Mouse (Mus musculus) forebrain, embryonic 13.5 days (tissue): ENCODE data around the gene Dpp6. TPM values are rescaled to one million over a fixed set of nuclear protein-coding genes. Genes with fewer than 3 reads are reported as not detected.
A peak's percentile ranks its signal among the peaks of the same experiment; 100 is the strongest.

Experiments
- ATAC-seq: fragments of 200-750 bp; cut with Nextera tagmentation; 2 replicates; pipeline ENCODE4 v1.8.0; 2017
- H3K27ac ChIP-seq: fragments of 300-500 bp; sonication (generic); 2 replicates; pipeline ENCODE4 v1.5.1; 2015; ENCODE audit warnings: inconsistent platforms, mild to moderate bottlenecking, moderate library complexity
- H3K27me3 ChIP-seq: fragments of 300-500 bp; sonication (generic); 2 replicates; pipeline ENCODE4 v1.6.1; 2015; ENCODE audit warnings: mild to moderate bottlenecking, inconsistent platforms
- H3K36me3 ChIP-seq: fragments of 300-500 bp; sonication (generic); 2 replicates; pipeline ENCODE4 v1.6.1; 2015; ENCODE audit warnings: mild to moderate bottlenecking, inconsistent platforms; ENCODE audit not compliant: poor library complexity, severe bottlenecking
- H3K4me1 ChIP-seq: fragments of 300-500 bp; sonication (generic); 2 replicates; pipeline ENCODE4 v1.6.1; 2015; ENCODE audit warnings: inconsistent platforms
- H3K4me2 ChIP-seq: fragments of 300-500 bp; sonication (generic); 2 replicates; pipeline ENCODE4 v1.6.1; 2015; ENCODE audit warnings: inconsistent platforms, mild to moderate bottlenecking, moderate library complexity
- H3K4me3 ChIP-seq: fragments of 300-500 bp; sonication (generic); 2 replicates; pipeline ENCODE4 v1.5.1; 2015; ENCODE audit warnings: mild to moderate bottlenecking, inconsistent platforms
- H3K9ac ChIP-seq: fragments of 300-500 bp; sonication (generic); 2 replicates; pipeline ENCODE4 v1.6.1; 2015; ENCODE audit warnings: mild to moderate bottlenecking, inconsistent platforms
- H3K9me3 ChIP-seq: fragments of 300-500 bp; sonication (generic); replicated peaks from 2 replicates; pipeline ENCODE4 v1.6.1; 2016; ENCODE audit warnings: inconsistent platforms
- WGBS: fragments of 180-500 bp; shearing (Covaris S2); methylation state at CpG from one replicate; pipeline ENCODE4 v1.1.7; 2015; 5-methylcytosine and 5-hydroxymethylcytosine counted together
- polyA plus RNA-seq: library from polyadenylated mRNA; unstranded; fragments of >200 nt; fragmentation: Nextera tagmentation; extraction: Ambion mirVana; gene quantifications from 2 replicates; pipeline ENCODE4 v1.2.1, GENCODE M21; 2015

Dpp6 gene
- polyA plus RNA-seq, 1 experiment from 2014 or later, result 16.5 TPM

DNA sequence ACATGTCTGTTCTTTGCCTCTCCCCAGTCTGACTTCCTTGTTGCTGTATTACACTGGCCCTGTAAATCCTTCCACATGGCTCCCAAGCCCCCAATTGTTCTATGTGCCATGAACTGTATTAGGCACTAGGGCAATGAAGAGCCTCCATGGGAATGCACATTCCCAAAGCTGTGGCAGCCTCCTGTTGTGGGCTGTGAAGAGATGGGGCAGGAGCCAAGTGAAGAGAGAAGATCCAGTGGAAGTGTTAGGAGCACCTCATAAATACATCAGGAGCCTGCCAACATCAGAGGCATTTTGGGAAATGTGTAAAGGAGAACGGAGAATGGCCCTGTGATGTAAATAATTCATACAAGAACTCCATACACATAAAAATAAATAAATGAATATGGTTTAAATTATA is 824.9 kb downstream of the Dpp6 start:
- Histone ChIP-seq H3K27me3 (no peaks in the 10 kb centered on the region), H3K4me2 (no peak overlapping the region), H3K4me1 (no peaks in the 10 kb centered on the region), H3K27ac (no peak overlapping the region), H3K9me3 (no peaks in the 10 kb centered on the region), H3K36me3 (no peaks in the 10 kb centered on the region), H3K9ac (no peak overlapping the region), H3K4me3 (no peak overlapping the region)
- no peak for ATAC-seq
- WGBS, result 97% methylated on average over 1 of the region's 1 CpGs

DNA sequence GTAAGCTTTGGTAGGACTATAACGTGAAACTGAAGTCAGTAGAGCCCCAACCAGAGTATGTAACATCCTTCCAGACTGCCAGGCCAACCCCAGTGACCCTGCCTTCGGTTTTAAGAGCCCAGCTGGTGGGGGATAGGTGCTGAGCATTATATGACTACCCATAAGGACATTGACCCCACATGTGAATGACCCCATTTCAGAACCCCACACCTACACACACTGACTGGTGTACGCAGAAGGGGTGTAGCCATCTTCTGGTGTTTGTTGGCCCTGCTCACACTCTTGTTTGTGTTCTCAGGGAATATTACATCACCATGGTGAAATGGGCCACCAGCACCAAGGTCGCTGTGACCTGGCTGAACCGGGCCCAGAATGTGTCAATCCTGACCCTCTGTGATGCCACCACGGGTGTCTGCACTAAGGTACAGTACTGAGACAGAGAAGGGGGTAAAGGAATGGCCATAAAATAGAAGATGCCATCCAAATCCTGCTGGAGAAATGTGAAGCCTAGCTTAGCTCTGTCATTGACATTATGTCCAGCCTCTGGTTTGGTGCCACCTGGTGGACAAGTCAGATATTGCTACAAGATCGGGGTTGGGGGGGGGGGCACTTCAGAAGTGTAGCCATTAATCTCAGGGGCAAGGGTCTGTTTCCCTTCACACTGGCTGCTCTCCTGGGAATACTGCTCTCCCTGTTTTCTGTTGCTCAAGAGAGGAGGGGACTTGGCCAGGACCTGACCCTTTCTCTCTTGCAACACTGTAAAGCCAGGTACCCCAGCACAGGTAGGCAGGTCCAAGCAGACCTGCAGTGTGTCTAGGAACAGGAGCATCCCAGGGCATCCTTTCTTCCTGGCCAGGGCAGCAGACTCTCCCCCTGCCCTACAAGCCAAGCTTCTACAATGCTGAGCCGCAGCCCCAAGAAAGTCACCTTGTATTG is 835.1 kb downstream of the Dpp6 start:
- no peak overlapping the region for H3K4me2 ChIP-seq
- no peak overlapping the region for H3K9ac ChIP-seq
- no peaks in the 10 kb centered on the region for H3K9me3 ChIP-seq
- 59% methylated on average over 8 of the region's 8 CpGs for WGBS
- no peak overlapping the region for H3K27ac ChIP-seq
- no peaks in the 10 kb centered on the region for H3K4me1 ChIP-seq
- peak; percentile 53; the same call in 1 of the 2 replicates for ATAC-seq
- H3K36me3 ChIP-seq, result no peaks in the 10 kb centered on the region
- H3K27me3 ChIP-seq, result no peaks in the 10 kb centered on the region
- H3K4me3 ChIP-seq, result no peak overlapping the region

DNA sequence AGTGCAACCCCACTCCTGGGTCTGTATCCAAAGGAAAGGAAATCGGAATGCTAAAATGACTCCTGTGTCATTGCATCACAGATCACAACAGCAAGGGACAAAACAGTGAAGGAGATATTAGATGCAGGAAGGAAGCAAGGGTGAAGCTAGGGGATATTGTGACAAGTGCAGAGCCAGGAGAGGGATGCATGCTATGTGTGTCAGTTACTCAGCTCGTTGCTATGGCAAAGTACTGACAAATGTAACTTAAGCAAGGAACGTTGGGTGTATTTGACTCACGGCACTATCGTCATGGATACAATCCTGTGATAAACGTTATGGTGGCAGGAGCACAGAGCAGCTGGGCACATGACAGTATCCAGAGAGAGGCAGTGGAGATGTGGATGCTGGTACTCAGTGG is 839.1 kb downstream of the Dpp6 start:
- Histone ChIP-seq H3K27ac (no peak overlapping the region), H3K27me3 (no peaks in the 10 kb centered on the region), H3K4me2 (no peak overlapping the region), H3K36me3 (no peaks in the 10 kb centered on the region), H3K9me3 (no peaks in the 10 kb centered on the region), H3K9ac (no peak overlapping the region), H3K4me3 (no peak overlapping the region), H3K4me1 (no peaks in the 10 kb centered on the region)
- ATAC-seq, result no peak; the same call in 1 of the 2 replicates
- 72% methylated on average over 6 of the region's 6 CpGs for WGBS

- 76% methylated on average over 4 of the region's 4 CpGs for WGBS
Measured at GRCm38 (mm10) chr5:27657672-27658071, 840.7 kb downstream of the Dpp6 start.

GRCm38 (mm10) chr5:27658165-27658564 is 841.2 kb downstream of the Dpp6 start:
- no peaks in the 10 kb centered on the region for H3K36me3 ChIP-seq
- no peaks in the 10 kb centered on the region for H3K4me1 ChIP-seq
- no peak overlapping the region for H3K4me3 ChIP-seq
- no peak overlapping the region for H3K4me2 ChIP-seq
- no peaks in the 10 kb centered on the region for H3K9me3 ChIP-seq
- no peaks in the 10 kb centered on the region for H3K27me3 ChIP-seq
- no peak overlapping the region for H3K9ac ChIP-seq
- ATAC-seq, result no peak
- no peak overlapping the region for H3K27ac ChIP-seq
- WGBS, result 90% methylated on average over 5 of the region's 5 CpGs

More at GRCm38 (mm10) chr5:27657672-27658071, 840.7 kb downstream of the Dpp6 start:
- no peak overlapping the region for H3K4me3 ChIP-seq
- ATAC-seq, result no peak
- H3K4me1 ChIP-seq, result no peaks in the 10 kb centered on the region
- H3K27ac ChIP-seq, result no peak overlapping the region
- H3K27me3 ChIP-seq, result no peaks in the 10 kb centered on the region
- H3K9me3 ChIP-seq, result no peaks in the 10 kb centered on the region
- no peak overlapping the region for H3K9ac ChIP-seq
- no peaks in the 10 kb centered on the region for H3K36me3 ChIP-seq
- no peak overlapping the region for H3K4me2 ChIP-seq

GRCm38 (mm10) chr5:27658569-27658968 is 841.6 kb downstream of the Dpp6 start:
- no peak overlapping the region for H3K9ac ChIP-seq
- H3K4me1 ChIP-seq, result no peaks in the 10 kb centered on the region
- no peak for ATAC-seq
- H3K36me3 ChIP-seq, result no peaks in the 10 kb centered on the region
- H3K27ac ChIP-seq, result no peak overlapping the region
- H3K27me3 ChIP-seq, result no peaks in the 10 kb centered on the region
- H3K4me3 ChIP-seq, result no peak overlapping the region
- H3K9me3 ChIP-seq, result no peaks in the 10 kb centered on the region
- no peak overlapping the region for H3K4me2 ChIP-seq

DNA sequence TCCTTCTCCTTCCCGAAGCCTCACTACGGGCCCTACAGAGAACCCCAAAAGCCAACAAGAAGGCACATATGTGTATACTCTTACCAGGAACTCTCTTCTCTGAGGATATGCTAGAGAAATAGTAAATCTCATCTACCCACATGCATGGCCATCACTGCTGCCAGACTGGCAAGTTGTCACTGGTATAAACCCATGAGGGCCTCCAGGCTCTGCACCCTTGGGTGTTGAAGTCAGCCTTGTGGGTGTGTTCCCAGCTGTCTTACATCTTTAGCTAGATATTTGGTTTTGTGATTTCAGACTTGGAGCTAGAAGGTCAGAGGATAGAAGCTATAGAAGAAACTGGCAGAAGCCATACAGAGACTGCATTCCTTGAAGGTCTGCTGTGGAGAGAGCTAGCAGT is 842.0 kb downstream of the Dpp6 start:
- Histone ChIP-seq H3K9me3 (no peaks in the 10 kb centered on the region), H3K9ac (no peak overlapping the region), H3K27ac (no peak overlapping the region), H3K4me1 (no peaks in the 10 kb centered on the region), H3K36me3 (no peaks in the 10 kb centered on the region), H3K27me3 (no peaks in the 10 kb centered on the region), H3K4me3 (no peak overlapping the region), H3K4me2 (no peak overlapping the region)
- 79% methylated on average over 2 of the region's 2 CpGs for WGBS
- no peak for ATAC-seq

DNA sequence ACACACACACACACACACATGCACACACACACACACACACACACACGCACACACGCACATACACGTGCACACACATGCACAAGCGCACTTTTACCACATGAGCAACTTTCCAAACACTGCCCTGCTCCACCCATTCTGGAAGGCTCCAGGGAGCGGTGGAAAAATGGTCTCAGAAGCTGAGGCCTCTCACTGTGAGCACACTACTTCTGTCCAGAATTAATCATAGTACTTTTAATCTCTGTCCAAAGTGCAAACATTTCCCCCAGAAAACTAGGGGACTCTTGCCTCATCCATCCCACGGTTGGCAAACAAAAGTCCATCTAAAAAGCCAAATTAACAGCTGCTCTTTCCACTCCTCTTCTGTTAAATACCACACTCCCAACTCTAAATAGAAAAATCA is 842.8 kb downstream of the Dpp6 start:
- Histone ChIP-seq H3K9ac (no peak overlapping the region), H3K36me3 (no peaks in the 10 kb centered on the region), H3K4me3 (no peak overlapping the region), H3K4me2 (no peak overlapping the region), H3K27ac (no peak overlapping the region), H3K27me3 (no peaks in the 10 kb centered on the region), H3K9me3 (no peaks in the 10 kb centered on the region), H3K4me1 (no peaks in the 10 kb centered on the region)
- 95% methylated on average over 6 of the region's 6 CpGs for WGBS
- ATAC-seq, result no peak

- no peak overlapping the region for H3K4me3 ChIP-seq
- H3K4me1 ChIP-seq, result no peaks in the 10 kb centered on the region
- H3K27me3 ChIP-seq, result no peaks in the 10 kb centered on the region
- H3K9ac ChIP-seq, result no peak overlapping the region
- H3K36me3 ChIP-seq, result peaks cover 4% of the 10 kb centered on the region; the same call in 1 of the 2 replicates
- ATAC-seq, result no peak
- WGBS, result 94% methylated on average over 4 of the region's 4 CpGs
- H3K9me3 ChIP-seq, result no peaks in the 10 kb centered on the region
- no peak overlapping the region for H3K27ac ChIP-seq
- no peak overlapping the region for H3K4me2 ChIP-seq
Measured at GRCm38 (mm10) chr5:27664111-27664510, 847.1 kb downstream of the Dpp6 start.

DNA sequence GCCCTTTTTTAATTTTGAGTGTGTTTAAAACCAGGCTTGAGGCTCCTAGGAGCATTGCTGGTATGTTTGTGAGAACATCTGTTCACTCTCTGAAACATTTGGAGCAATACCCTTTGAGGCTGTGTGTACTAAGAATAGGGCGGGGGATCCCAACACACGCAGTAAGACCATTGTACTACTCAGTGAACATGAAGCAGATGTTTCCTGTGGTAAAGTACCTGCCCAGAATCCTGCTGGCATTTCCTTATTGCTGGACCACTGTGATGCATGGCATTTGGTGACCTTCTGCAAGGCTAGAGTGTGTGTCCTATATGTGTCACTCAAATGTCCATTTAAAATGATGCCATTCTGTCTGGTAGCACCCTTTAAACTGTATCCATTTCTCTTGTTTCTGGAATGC is 854.5 kb downstream of the Dpp6 start:
- no peak overlapping the region for H3K4me2 ChIP-seq
- H3K36me3 ChIP-seq, result peaks cover 4% of the 10 kb centered on the region; the same call in 1 of the 2 replicates
- ATAC-seq, result no peak
- H3K9ac ChIP-seq, result no peak overlapping the region
- no peaks in the 10 kb centered on the region for H3K27me3 ChIP-seq
- H3K4me1 ChIP-seq, result no peaks in the 10 kb centered on the region
- 83% methylated on average over 2 of the region's 2 CpGs for WGBS
- no peak overlapping the region for H3K27ac ChIP-seq
- H3K4me3 ChIP-seq, result no peak overlapping the region
- H3K9me3 ChIP-seq, result no peaks in the 10 kb centered on the region

DNA sequence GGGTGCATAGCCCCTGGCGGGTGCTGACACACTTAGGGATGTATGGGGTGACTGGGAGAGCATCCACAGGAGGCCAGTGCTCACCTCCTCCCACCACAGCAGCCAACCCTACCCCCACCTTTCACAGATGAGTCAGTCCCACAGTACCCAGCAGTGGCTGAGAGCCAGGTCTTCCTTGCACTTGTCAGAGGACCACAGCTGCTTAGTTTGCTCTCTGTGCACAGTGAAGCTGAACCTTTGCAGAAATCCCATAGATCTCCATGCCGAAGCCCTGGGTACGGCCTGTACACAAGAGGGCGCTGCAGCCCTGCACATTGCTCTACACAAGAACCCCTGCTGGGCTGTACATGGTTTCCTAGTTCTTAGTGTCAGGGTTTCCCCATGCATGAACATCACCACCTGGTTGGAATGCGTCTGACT is 860.3 kb downstream of the Dpp6 start:
- 0 out of 2 replicates have a peak, but pooled peaks have one; percentile 10 for ATAC-seq

DNA sequence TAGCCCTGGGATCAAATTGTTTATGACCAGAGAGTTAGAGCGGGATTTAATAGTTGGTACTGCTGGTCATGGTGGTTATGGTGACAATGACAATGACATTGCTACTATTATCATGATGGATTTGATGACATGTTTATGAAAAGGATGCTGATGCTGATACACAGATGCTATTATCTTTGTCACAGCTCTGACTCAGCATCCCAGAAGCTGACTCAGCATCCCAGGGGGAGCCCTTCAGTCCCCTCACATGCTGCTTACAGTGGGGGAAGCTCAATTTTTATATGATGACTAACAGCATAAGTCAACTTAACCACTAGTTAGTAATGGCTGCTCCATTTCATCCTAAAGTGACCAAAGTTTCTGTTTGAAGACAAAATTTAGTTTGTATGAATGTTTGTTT is 862.1 kb downstream of the Dpp6 start:
- Histone ChIP-seq H3K27me3 (no peaks in the 10 kb centered on the region), H3K27ac (no peak overlapping the region), H3K4me2 (no peak overlapping the region), H3K36me3 (no peaks in the 10 kb centered on the region), H3K9me3 (no peaks in the 10 kb centered on the region), H3K4me1 (no peaks in the 10 kb centered on the region), H3K4me3 (no peak overlapping the region), H3K9ac (no peak overlapping the region)
- 91% methylated on average over 1 of the region's 1 CpGs for WGBS
- ATAC-seq, result no peak

More for the DNA sequence above, 860.3 kb downstream of the Dpp6 start:
- Histone ChIP-seq H3K36me3 (no peaks in the 10 kb centered on the region), H3K9ac (no peak overlapping the region), H3K27me3 (no peaks in the 10 kb centered on the region), H3K9me3 (no peaks in the 10 kb centered on the region), H3K4me2 (no peak overlapping the region), H3K4me3 (no peak overlapping the region), H3K27ac (no peak overlapping the region), H3K4me1 (no peaks in the 10 kb centered on the region)
- 58% methylated on average over 5 of the region's 5 CpGs for WGBS
